Mouse (Mus musculus): ENCODE measurements at regions not wholly inside any gene's neighbourhood (a gene's known extent, or its start where the extent isn't known, plus 50 kb on each side); places are given as distances from the start of the nearest gene placed in this dataset.
A peak's percentile ranks its signal among the peaks of the same experiment; 100 is the strongest.
"Not testable (repeated sequence)": the region's sequence is repeated elsewhere in the genome, so short reads cannot be mapped to it uniquely, and the experiment has no call there.

- not testable (repeated sequence) for DNase-seq (ENCODE audit: low spot score in 2 of 2)
These were observed 116.8 kb downstream of the Rfpl4b start for GRCm38 (mm10) chr10:38704762-38705130.

- no peak for DNase-seq (ENCODE audit: low spot score in 2 of 2)
These were observed 117.4 kb downstream of the Rfpl4b start for GRCm38 (mm10) chr10:38703954-38704761.

GRCm38 (mm10) chr10:38677453-38677852 is 144.1 kb downstream of the Rfpl4b start:
- no peak for DNase-seq (ENCODE audit: low spot score in 2 of 2)

GRCm38 (mm10) chr10:38668610-38669009 is 153.0 kb downstream of the Rfpl4b start:
- DNase-seq (ENCODE audit: low spot score in 2 of 2), result no peak

- DNase-seq (ENCODE audit: low spot score in 2 of 2), result no peak
These were observed 153.7 kb downstream of the Rfpl4b start for GRCm38 (mm10) chr10:38667841-38668240.

GRCm38 (mm10) chr10:38635695-38636094 is 185.9 kb downstream of the Rfpl4b start:
- no peak for DNase-seq (ENCODE audit: low spot score in 2 of 2)

- DNase-seq (ENCODE audit: low spot score in 2 of 2), result no peak
These were observed 191.6 kb downstream of the Rfpl4b start for GRCm38 (mm10) chr10:38629907-38630505.

- DNase-seq (ENCODE audit: low spot score in 2 of 2), result no peak
These were observed 198.2 kb downstream of the Rfpl4b start for GRCm38 (mm10) chr10:38623399-38623798.

GRCm38 (mm10) chr10:38609606-38610510 is 211.7 kb downstream of the Rfpl4b start:
- no peak for DNase-seq (ENCODE audit: low spot score in 2 of 2)

- DNase-seq (ENCODE audit: low spot score in 2 of 2), result no peak
These were observed 235.5 kb downstream of the Rfpl4b start for GRCm38 (mm10) chr10:38586061-38586460.

- DNase-seq (ENCODE audit: low spot score in 2 of 2), result no peak
These were observed 245.9 kb downstream of the Rfpl4b start for GRCm38 (mm10) chr10:38575726-38576125.

GRCm38 (mm10) chr10:38573728-38574127 is 247.9 kb downstream of the Rfpl4b start:
- DNase-seq (ENCODE audit: low spot score in 2 of 2), result no peak

GRCm38 (mm10) chr10:38573146-38573545 is 248.4 kb downstream of the Rfpl4b start:
- no peak for DNase-seq (ENCODE audit: low spot score in 2 of 2)

- DNase-seq (ENCODE audit: low spot score in 2 of 2), result no peak
These were observed 254.3 kb downstream of the Rfpl4b start for GRCm38 (mm10) chr10:38567270-38567669.

- DNase-seq (ENCODE audit: low spot score in 2 of 2), result no peak
These were observed 255.2 kb downstream of the Rfpl4b start for GRCm38 (mm10) chr10:38566361-38566760.

- DNase-seq (ENCODE audit: low spot score in 2 of 2), result peak in 1 of 2 experiments; percentile 20
These were observed 266.5 kb downstream of the Rfpl4b start for GRCm38 (mm10) chr10:38555040-38555439.

GRCm38 (mm10) chr10:38553688-38554680 is 267.6 kb downstream of the Rfpl4b start:
- peak; percentile 24 to 50 for DNase-seq (ENCODE audit: low spot score in 2 of 2)

GRCm38 (mm10) chr10:38553326-38553687 is 268.3 kb downstream of the Rfpl4b start:
- DNase-seq (ENCODE audit: low spot score in 2 of 2), result no peak

- DNase-seq (ENCODE audit: low spot score in 2 of 2), result no peak
These were observed 269.1 kb downstream of the Rfpl4b start for GRCm38 (mm10) chr10:38552350-38553076.

- no peak for DNase-seq (ENCODE audit: low spot score in 2 of 2)
These were observed 281.5 kb downstream of the Rfpl4b start for GRCm38 (mm10) chr10:38540031-38540430.

All from cerebellum, postnatal 4 days (tissue).